Mouse (Mus musculus): Measurements from ENCODE around the gene Nrtn. TPM values are rescaled to one million over a fixed set of nuclear protein-coding genes. Genes with fewer than 3 reads are reported as not detected.

Nrtn gene
- polyA plus RNA-seq, 1 experiment, result 36.8 TPM

DNA sequence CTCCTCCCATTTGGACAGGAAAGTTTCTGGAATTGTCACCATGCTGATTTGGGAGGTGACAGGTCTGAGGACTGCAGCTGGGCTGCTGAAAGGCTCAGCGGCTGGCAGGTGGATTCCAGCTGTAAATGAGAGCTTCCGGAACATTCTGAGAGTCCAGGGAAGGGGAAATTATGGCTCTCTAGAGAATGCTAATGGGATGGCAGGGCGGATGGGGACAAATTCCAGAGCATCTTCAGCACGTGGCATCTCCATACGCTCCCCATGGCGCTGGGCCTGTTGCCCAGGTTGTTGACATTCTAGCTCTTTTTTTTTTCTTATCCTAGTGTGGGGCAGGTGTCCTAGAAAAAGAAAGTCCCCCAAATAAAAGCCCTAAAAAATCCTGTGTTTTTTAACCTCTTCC is 28.2 kb downstream of the Nrtn start:
- TF ChIP-seq POLR2A (IDR thresholded peaks at IDR 0.05; ENCODE audit: low read depth, low read length), result no peak
- TF ChIP-seq CTCF (IDR thresholded peaks at IDR 0.05; ENCODE audit: extremely low read depth, insufficient read length, insufficient replicate concordance, low read depth, low read length), result no peak
- no peak overlapping the region for H3K27ac ChIP-seq (ENCODE audit: insufficient read depth, low read depth, low read length)
- H3K36me3 ChIP-seq (ENCODE audit: control insufficient read depth, insufficient read depth, low read length), result no peaks in the 10 kb centered on the region
- H3K4me3 ChIP-seq (ENCODE audit: low read depth, low read length), result no peak overlapping the region
- H3K4me1 ChIP-seq (ENCODE audit: control insufficient read depth, insufficient read depth, insufficient read length, low read length), result peaks cover 8% of the 10 kb centered on the region
- WGBS, result 21% methylated on average over 6 of the region's 6 CpGs
- H3K27me3 ChIP-seq (ENCODE audit: control insufficient read depth, insufficient read depth, low read length), result no peaks in the 10 kb centered on the region

DNA sequence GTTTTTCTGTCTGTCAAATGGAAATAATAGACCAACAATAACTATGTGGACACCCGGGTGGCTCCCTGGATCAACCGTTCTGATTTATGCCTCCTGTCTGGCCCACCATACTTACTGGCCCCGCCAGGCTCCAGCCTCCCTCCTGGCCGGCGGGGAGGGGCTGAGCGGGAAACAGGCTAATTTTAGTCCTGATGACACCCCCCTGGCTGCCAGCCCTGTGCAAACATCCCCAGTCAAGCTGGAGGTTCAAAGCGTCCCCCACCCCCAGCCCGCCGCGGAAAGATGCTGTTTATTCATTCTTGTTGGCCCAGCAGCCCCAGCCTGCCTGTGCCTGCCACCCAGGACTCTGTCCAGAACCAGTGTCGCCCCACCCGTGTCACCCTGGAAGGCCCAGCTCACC is 29.2 kb downstream of the Nrtn start:
- H3K27me3 ChIP-seq (ENCODE audit: control insufficient read depth, insufficient read depth, low read length), result no peaks in the 10 kb centered on the region
- 19% methylated on average over 12 of the region's 12 CpGs for WGBS
- peaks cover 4% of the 10 kb centered on the region; the same call in 1 of the 2 replicates for H3K36me3 ChIP-seq (ENCODE audit: control insufficient read depth, insufficient read depth, low read length)
- peaks cover 8% of the 10 kb centered on the region for H3K4me1 ChIP-seq (ENCODE audit: control insufficient read depth, insufficient read depth, insufficient read length, low read length)
- no peak overlapping the region for H3K27ac ChIP-seq (ENCODE audit: insufficient read depth, low read depth, low read length)
- H3K4me3 ChIP-seq (ENCODE audit: low read depth, low read length), result no peak overlapping the region
- TF ChIP-seq CTCF (IDR thresholded peaks at IDR 0.05; ENCODE audit: extremely low read depth, insufficient read length, insufficient replicate concordance, low read depth, low read length), result no peak
- no peak for TF ChIP-seq POLR2A (IDR thresholded peaks at IDR 0.05; ENCODE audit: low read depth, low read length)

DNA sequence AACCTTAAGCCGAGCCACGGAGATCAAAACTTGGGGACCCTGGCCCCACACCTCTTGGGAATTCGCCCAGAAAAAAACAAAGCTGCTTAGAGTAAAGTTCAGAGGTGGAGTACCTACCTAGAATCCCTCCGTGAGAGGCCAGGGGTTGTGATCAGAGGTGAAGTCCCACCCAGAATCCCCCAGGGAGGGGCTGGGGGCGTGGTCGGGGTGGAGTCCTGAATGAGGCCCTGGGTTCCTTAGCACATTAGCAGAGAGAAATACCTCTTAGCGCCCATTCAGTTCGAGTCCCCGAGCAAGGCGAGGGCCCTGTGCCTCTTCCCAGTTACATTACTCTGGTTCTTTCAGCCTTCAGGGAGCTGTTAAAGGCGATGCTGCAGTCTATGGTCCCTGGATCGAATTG is 29.7 kb downstream of the Nrtn start:
- no peak overlapping the region for H3K27ac ChIP-seq (ENCODE audit: insufficient read depth, low read depth, low read length)

DNA sequence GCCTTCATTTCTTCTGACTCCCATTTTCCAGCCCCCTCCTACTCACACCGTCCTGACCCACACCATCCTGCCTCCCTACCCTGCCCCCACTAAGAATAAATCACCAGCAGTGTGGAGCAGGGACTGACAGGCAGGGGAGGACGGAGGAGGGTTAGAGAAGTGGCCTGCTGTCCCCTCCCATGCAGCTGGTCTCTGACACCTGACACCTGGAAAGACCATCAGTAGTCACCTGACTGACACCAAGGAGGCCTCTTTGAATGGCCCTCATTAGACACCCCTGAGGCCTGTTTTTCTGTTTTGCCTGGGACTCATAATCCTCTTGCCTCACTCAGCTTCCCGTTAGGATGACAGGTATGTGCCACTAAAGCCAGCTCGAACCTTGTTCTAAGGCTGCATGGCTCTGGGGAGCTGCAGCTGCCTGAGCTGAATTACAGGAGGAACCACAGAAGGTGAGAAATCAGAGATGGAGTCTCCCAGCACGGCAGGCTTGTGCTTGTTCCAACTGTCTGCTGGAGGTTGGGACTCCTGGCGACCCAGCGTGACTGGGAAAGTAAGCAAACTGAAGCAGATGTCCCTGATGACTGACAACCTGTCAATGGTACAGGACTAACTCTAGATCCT is 30.2 kb downstream of the Nrtn start:
- H3K36me3 ChIP-seq (ENCODE audit: control insufficient read depth, insufficient read depth, low read length), result peaks cover 10% of the 10 kb centered on the region
- no peak overlapping the region for H3K27ac ChIP-seq (ENCODE audit: insufficient read depth, low read depth, low read length)
- no peak overlapping the region for H3K4me3 ChIP-seq (ENCODE audit: low read depth, low read length)
- no peak for TF ChIP-seq CTCF (IDR thresholded peaks at IDR 0.05; ENCODE audit: extremely low read depth, insufficient read length, insufficient replicate concordance, low read depth, low read length)
- TF ChIP-seq POLR2A (IDR thresholded peaks at IDR 0.05; ENCODE audit: low read depth, low read length), result no peak; the same call in 1 of the 2 replicates
- H3K4me1 ChIP-seq (ENCODE audit: control insufficient read depth, insufficient read depth, insufficient read length, low read length), result peaks cover 8% of the 10 kb centered on the region
- no peaks in the 10 kb centered on the region for H3K27me3 ChIP-seq (ENCODE audit: control insufficient read depth, insufficient read depth, low read length)
- WGBS, result 26% methylated on average over 7 of the region's 7 CpGs

More for the DNA sequence above, 29.7 kb downstream of the Nrtn start:
- Histone ChIP-seq H3K4me3 (ENCODE audit: low read depth, low read length) (no peak overlapping the region), H3K4me1 (ENCODE audit: control insufficient read depth, insufficient read depth, insufficient read length, low read length) (peaks cover 8% of the 10 kb centered on the region), H3K27me3 (ENCODE audit: control insufficient read depth, insufficient read depth, low read length) (no peaks in the 10 kb centered on the region), H3K36me3 (ENCODE audit: control insufficient read depth, insufficient read depth, low read length) (peaks cover 7% of the 10 kb centered on the region)
- WGBS, result 10% methylated on average over 12 of the region's 12 CpGs
- no peak for TF ChIP-seq CTCF (IDR thresholded peaks at IDR 0.05; ENCODE audit: extremely low read depth, insufficient read length, insufficient replicate concordance, low read depth, low read length)
- TF ChIP-seq POLR2A (IDR thresholded peaks at IDR 0.05; ENCODE audit: low read depth, low read length), result no peak

DNA sequence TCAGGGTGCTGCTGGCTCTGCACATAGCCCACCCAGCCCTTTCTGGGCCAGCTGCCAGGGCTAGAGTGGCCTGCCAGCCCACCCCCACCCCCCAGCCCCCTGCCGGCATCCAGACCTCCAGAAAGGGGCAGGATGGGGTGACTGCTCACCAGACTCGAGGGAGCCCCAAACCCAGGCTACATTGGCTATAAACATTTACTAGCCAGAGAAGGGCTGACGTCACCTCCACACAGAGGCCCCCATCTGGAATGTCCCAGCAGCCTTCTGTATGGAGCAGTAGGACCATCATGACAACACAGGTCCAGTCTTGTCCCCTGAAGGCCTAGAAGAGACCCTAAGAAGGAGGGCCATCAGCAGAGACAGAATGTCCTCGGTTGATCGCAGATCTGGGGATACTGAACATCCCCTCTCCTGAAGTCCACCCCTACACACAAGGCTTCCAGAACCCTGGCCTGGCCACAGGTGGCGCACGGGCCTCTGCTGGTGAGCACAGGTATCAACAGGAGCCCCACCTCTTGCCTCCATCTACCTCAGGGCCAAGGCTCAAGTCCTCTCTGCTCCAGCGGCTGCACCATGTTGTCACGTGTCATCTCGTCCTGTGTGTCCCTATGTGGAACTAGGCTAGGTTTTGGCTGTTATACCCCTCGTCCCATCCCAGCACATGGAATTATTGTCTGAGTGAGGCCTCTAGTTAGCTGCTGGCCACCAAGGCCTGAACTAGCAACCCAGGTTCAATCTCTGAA is 33.7 kb downstream of the Nrtn start:
- no peak overlapping the region for H3K27ac ChIP-seq (ENCODE audit: insufficient read depth, low read depth, low read length)
- H3K27me3 ChIP-seq (ENCODE audit: control insufficient read depth, insufficient read depth, low read length), result no peaks in the 10 kb centered on the region
- peaks cover 12% of the 10 kb centered on the region for H3K4me1 ChIP-seq (ENCODE audit: control insufficient read depth, insufficient read depth, insufficient read length, low read length)
- no peak for TF ChIP-seq POLR2A (IDR thresholded peaks at IDR 0.05; ENCODE audit: low read depth, low read length)
- peak; percentile 31; the same call in 1 of the 2 replicates for TF ChIP-seq CTCF (IDR thresholded peaks at IDR 0.05; ENCODE audit: extremely low read depth, insufficient read length, insufficient replicate concordance, low read depth, low read length)
- peaks cover 19% of the 10 kb centered on the region for H3K36me3 ChIP-seq (ENCODE audit: control insufficient read depth, insufficient read depth, low read length)
- no peak overlapping the region for H3K4me3 ChIP-seq (ENCODE audit: low read depth, low read length)
- WGBS, result 78% methylated on average over 11 of the region's 11 CpGs

- WGBS, result 61% methylated on average over 5 of the region's 5 CpGs
- Histone ChIP-seq H3K4me3 (ENCODE audit: low read depth, low read length) (no peak overlapping the region), H3K36me3 (ENCODE audit: control insufficient read depth, insufficient read depth, low read length) (peaks cover 19% of the 10 kb centered on the region), H3K27ac (ENCODE audit: insufficient read depth, low read depth, low read length) (no peak overlapping the region), H3K27me3 (ENCODE audit: control insufficient read depth, insufficient read depth, low read length) (no peaks in the 10 kb centered on the region), H3K4me1 (ENCODE audit: control insufficient read depth, insufficient read depth, insufficient read length, low read length) (peaks cover 4% of the 10 kb centered on the region)
- no peak for TF ChIP-seq CTCF (IDR thresholded peaks at IDR 0.05; ENCODE audit: extremely low read depth, insufficient read length, insufficient replicate concordance, low read depth, low read length)
- no peak for TF ChIP-seq POLR2A (IDR thresholded peaks at IDR 0.05; ENCODE audit: low read depth, low read length)
Observed at GRCm38 (mm10) chr17:56722441-56722840, 34.9 kb downstream of the Nrtn start.

- Histone ChIP-seq H3K4me3 (ENCODE audit: low read depth, low read length) (peak within 1 kb of the TSS; percentile 87), H3K27me3 (ENCODE audit: control insufficient read depth, insufficient read depth, low read length) (no peaks in the 10 kb centered on the region), H3K27ac (ENCODE audit: insufficient read depth, low read depth, low read length) (peak within 1 kb of the TSS; percentile 67), H3K4me1 (ENCODE audit: control insufficient read depth, insufficient read depth, insufficient read length, low read length) (peaks cover 4% of the 10 kb centered on the region), H3K36me3 (ENCODE audit: control insufficient read depth, insufficient read depth, low read length) (peaks cover 11% of the 10 kb centered on the region)
- TF ChIP-seq POLR2A (IDR thresholded peaks at IDR 0.05; ENCODE audit: low read depth, low read length) (peak; percentile 63; the same call in 1 of the 2 replicates), CTCF (IDR thresholded peaks at IDR 0.05; ENCODE audit: extremely low read depth, insufficient read length, insufficient replicate concordance, low read depth, low read length) (no peak)
- WGBS, result under 1% methylated on average over 59 of the region's 59 CpGs
Observed at GRCm38 (mm10) chr17:56717363-56718058, 39.8 kb downstream of the Nrtn start, which contains the start of the genes Ndufa11 and Vmac. TSS of gene Ndufa11 (plus strand) at chr17:56717767. TSS of gene Vmac (minus strand) at chr17:56718022.

Measured in small intestine, adult 2 months (tissue).